Mouse (Mus musculus): ENCODE measurements around the gene 4931428L18Rik.
A peak's percentile ranks its signal among the peaks of the same experiment; 100 is the strongest.

The 4931428L18Rik gene

DNA sequence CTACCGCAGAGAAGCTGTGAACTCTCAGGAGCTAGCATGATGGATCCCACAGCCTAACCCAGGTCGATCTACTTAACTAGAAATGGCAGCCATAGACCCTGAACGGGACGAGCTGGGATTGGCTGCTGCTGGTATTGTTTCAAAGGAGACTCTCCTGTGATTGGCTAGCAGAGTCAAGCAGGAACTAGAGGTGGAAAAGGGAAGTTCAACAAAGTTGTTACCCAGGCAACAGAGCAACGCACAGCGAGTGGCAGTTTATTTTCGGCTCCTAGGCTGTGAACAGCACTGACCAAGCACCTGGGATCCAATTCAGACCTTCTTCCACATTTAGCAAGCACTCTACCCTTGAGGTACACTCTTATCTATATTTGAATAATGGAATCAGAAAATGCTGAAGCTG lies at the start of gene 4931428L18Rik, which contains the start of gene Pih1d3:
Gene 4931428L18Rik, minus strand, starts transcription at position 121 of the 400 bp plus-strand sequence.
Gene Pih1d3, plus strand, starts transcription at position 275 of the 400 bp plus-strand sequence.
- DNase-seq (ENCODE audit: low read depth) = no peak

DNA sequence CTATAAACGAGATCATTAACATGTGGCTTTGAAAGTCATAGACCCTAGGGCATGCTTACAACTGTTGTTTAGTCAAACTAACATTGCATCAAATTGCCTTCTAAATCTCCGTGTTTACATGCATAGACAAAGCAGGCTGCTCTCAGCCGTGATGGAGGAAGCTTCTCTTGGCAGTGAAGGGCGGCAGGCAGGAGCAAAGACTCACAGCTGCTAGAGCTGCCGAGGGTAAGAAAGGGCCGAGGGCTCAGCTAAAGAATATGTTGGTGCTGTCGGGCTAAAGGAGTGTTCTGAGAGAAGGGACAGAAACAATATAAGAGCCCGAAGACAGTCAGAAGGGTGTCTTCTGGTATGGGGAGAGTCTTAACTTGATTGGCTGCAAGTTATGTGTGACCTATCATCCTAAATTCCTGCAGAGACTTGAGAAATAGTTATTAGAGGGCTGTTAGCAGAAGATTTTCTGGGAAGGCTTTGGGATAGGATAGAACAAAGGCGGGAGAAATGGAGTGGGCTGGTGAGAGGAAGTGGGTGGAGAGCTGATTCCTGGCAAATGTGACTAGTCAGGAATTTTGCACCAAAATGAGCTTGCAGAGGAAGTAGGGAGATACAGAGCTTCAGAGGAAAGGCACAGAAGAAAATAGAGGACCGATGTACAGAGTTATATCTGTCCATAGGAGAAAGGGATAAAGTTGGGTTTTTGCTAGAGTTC lies 37.9 kb upstream of the 4931428L18Rik start:
- DNase-seq (ENCODE audit: low read depth) = no peak

DNA sequence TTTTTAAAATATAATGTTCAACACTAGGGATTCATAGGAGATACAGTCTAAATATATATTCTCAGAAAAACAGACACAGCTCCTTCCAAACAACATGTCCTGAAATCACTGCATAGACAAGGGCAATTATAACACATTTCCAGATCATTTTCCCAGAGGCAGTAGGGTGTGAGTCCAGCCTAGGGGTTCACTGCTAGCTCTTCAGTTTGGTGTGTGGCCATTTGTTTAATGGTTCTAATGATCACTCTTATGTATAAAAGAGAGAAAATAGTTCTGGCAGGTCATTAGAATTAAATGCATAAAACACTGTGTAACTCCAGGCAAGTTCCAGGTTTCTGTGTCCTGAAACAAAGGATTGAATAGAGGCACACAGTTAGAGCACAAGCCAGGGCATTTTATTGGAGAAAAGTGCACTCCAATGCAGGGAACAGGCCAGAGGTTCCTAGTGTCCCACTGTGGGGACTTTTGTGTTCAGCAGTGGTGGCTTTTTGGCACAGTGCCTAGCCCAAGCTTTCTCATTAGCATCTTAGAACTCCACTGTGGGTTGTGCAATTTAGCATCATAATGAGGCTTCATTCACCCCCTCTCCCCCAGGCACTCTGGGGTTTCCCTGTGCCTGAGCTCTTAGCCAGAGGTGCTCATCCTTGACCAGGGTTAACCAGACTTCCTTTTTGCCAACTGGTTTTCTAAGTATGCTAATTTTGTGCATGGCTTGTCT lies 11.0 kb upstream of the 4931428L18Rik start:
- DNase-seq (ENCODE audit: low read depth) = no peak

DNA sequence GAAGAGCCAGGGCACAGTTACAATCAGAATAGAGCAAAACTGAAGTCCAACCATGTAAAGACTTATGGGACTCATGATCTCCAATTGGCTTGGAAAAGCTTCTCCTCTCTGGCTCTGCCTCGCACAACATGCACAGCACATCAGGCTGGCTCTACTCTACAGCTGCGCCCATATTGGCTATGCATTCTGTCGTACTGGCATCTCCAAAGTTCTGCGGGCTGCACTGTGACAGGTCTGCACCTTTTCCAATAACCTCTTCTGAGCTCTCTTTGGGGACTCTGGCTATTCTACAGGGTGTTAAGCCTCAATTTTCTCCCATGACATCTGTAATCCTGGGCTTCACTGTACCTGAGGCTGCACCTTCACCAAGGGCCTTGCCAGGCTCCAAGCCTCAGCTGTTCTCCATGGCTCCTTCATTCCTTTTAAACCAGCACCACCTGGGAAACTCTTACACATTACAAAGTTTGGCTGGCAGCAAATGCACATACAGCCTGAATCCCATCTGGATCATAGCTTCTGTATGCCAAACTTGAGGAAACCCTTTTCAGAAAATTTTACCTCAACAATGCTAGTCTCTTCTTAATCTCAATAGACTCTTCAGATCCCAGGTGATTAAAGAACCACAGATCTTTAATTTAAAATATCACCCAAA lies 1.8 kb downstream of the 4931428L18Rik start:
- DNase-seq (ENCODE audit: low read depth) = no peak

DNA sequence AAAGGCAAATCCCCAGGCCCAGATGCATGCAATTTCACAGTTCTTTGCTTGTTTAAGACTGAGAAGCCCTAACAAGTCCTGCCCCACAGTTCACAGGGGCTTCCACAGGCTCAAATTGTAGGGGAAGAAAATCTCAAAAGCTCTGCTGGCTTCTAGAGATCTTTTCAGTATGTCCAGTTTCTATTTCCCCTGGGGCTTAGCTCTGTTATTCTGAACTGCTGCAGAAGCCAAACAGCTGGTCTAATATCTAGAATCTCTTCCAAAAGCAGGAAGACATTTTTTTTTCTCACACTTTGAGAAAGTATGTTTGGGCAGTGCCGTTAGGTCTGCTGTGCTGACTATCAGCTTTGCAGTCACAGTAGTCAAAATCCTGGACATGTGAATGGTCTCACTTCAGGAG lies 7.7 kb downstream of the 4931428L18Rik start:
- no peak for DNase-seq (ENCODE audit: low read depth)

DNA sequence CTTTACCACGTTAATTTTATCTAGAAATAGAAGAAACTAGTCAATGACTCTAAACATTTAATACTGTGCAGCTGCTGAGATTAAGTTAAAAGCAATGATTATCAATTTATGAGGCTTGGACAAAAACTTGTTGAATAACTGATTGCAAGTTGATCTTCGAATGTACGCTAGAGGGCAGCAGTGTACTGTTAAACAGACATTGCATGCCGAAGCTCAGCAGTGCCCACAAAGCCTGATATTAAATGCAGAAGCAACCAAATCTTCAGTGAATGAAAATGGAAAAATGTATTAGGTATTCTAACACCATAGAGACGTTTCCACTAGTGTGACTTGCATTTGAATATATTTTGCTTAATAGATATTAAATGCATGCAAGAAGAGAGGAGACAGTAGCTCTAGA lies 12.3 kb downstream of the 4931428L18Rik start:
- DNase-seq (ENCODE audit: low read depth) = peak; percentile 34

DNA sequence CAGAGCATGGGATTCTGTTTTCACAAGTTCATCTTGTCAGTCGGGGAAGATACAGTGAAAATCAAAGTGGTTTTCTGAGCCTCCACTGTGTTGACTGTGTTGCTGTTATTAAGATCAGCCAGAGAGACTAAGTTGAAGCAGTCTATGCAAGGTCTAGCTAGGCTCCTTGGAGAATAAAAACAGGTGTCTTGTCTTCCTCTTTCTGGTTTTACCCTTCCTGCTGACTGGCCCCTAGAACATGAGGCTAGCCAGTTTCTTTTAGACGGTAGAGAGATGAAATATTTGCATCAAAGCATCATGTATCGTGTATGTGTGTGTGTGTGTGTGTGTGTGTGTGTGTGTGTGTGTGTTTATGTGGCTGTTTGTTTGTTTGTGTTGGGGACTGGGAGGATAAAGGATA lies 16.7 kb downstream of the 4931428L18Rik start:
- no peak for DNase-seq (ENCODE audit: low read depth)

DNA sequence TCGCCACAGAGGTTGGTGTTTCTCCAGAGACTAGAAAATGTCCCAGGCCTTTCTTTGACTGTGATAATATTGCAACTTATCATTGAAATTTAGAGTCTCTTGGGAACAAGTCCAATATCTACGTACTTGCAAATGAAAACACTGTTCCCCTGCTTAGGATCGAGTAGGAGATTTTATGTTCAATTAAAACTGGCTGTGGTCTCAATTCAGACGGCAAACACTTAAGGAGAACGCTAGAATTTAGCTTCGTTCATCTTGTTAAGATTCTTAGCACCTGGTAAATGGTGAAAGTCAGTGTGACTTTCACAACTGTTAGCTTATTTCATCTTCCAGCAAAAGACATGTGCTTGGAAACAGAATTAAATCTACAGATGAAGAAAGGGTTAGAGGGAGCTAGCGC lies 17.1 kb downstream of the 4931428L18Rik start:
- no peak for DNase-seq (ENCODE audit: low read depth)

DNA sequence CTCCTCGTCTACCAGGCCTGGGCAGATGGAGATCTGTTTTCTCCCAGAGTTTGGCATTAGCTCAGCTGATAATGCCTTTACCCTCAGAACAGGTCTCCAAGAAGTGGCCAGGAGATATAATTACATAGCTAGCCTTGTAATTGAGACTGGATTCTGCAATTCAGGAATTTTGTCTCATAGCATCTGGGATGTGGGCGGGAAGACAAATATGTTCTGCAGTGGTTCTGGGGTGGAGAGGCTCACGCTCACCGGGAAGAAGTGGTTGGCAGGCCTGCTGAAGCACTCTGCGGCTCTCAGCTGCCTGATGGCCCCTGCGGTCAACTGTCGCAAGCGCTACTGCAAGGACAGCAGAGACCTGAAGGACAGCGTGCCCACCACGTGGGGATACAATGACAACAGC lies 18.7 kb downstream of the 4931428L18Rik start:
- DNase-seq (ENCODE audit: low read depth) = no peak

DNA sequence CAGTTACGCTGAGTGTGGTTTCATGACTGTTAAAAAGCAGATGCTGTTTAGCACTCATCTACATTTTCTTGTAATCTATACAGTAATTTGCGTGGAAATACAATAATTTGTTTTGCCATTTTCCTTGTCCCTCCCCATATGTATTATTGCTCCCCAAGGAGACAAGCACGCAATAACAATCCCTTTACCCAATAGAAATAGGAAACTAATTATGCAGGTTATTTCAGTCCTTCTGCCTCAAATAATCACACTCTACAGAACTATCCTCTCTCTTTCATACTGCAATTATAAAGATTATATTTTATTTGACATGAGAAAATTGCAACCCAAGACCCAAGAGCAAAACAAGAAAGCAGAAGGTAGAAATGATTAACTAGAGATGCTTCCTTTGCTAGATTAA lies 25.5 kb downstream of the 4931428L18Rik start:
- DNase-seq (ENCODE audit: low read depth) = no peak

DNA sequence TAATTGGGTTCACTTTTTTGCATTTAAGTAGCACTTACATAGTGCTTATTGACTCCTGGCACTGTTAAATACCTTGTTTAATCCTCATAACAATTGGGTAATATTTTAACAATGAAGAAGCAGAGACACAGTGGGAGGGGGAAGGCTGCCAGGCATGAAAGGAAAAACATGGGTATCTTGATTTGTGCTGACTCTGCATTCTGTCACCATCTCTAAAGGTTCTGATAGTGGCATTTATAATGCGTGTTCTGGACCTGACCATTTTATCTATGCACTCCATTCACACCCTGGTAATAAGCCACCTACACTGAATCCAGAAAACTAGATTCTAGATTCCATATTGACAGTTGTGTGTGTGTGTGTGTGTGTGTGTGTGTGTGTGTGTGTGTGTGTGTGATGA lies 26.9 kb downstream of the 4931428L18Rik start:
- DNase-seq (ENCODE audit: low read depth) = no peak

DNA sequence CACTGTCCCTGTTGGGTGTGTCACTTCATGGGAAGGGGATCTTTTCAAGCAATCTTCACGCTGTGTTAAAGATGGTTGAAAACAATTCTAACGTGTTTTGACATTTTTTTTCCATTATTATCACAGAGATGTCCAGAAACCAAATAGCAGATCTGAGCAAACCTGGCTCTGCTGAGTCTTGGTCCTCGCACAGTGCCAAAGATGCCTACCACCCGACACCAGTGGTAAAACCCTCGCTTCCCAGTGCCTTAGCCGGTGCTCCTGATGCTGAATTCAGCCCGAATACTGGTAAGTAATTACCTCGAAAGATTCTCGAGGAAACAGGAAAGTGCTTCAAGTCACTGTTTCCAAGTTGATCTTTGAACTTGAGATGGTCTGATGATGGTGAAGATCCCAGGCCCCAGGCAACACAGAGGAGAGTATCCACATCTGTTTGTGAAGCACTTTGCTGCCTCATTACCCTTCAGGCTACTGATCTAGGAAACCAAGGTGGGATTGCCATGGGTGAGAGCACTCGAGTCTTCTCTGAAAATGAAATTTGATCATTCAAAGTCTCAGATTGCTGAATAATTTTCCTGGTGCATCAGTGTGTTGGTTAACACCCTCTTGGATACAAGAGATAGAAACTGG lies 32.1 kb downstream of the 4931428L18Rik start:
- no peak for DNase-seq (ENCODE audit: low read depth)

DNA sequence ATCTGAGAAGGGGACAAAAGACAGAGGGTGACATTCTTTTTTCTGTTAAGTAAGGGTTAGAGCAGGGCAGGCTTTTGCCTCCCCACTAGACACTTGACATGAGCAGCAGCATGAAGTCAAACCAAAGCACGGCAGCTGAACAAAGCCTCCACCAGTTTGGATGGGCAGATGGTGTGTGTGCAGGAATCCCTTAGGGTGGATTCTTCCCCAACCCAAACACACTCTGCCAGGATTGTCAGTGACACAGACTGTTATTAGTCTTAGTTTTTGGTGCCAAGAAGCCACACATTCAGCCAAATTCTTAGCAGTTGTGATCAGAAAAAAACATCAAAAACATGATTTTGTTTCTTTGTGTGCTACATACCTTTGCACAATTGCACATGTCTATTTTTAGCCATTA lies 44.2 kb downstream of the 4931428L18Rik start:
- DNase-seq (ENCODE audit: low read depth) = no peak

DNA sequence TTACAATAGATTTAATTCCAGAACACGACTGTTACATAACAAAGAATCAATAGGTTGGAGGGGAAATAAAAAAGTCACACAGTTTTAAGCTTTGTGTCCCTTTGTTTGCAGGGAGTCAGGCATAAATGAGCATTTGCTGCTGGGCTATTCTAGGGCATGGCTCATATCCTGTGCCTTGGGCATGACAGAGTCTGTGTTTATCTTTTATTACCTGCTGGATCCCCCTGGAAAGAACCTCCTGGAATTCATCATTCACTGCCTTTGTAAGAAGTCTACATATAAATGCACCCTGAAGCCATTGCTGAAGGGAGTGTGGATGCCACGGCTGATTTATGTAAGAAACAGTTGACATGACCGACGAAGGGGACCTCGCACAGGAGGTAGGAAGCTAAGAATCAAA lies 46.4 kb downstream of the 4931428L18Rik start, which contains the start of gene Lgsn:
Gene Lgsn, plus strand, starts transcription at position 301 of the 400 bp plus-strand sequence.
- no peak for DNase-seq (ENCODE audit: low read depth)

DNA sequence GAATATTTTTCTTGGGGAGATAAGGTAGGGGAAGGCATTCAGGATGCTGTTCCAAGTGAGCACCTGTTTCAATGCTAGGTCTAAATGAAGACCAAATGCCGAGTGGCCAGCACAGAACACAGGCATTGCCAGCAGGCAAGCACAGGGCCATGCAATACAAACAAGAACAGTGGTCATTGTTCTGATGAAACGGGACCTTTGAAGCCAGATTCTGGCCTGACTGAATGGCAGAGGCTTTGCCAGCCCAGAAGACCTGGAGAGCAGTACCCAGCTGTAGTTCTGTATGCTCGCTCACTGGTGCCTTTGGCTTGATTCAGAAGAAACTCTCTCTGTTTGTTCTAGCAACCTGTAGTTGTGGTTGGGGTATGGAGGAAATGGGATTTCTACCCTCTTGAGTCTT lies 47.1 kb downstream of the 4931428L18Rik start:
- DNase-seq (ENCODE audit: low read depth) = no peak

DNA sequence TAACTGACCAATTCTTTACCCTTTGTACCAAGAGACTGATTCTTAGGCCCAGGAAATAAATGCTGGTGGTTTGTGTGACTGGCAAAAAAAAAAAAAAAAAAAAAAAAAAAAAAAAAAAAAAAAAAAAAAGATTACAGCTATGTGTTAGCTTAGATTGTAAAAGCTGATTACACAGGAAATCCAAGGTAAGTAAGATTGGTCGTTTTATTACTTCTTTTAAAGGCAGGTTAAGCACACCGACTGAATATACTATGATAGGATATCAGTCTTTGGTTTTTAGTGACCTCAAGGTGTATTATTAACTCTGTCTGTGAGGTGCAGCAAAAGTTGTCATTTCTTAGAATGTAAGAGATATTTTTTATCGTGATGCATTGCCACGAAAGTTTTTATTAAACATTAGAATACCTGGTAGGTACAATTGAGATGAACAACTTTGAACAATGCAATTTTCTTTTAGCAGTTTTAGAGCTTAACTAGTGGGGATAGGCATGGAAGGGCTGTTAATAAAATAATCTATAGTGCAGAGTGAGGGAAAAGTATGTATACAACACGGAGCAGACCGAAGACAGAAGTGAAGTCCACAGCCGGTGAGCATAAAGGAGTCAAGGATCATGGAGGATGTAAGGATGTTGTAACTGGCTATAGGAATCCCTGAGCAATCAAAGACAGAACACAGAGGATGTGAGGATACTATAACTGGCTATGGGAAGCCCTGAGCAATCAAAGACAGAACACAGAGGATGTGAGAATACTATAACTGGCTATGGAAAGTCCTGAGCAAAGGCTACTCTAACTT lies 57.0 kb downstream of the 4931428L18Rik start:
- no peak for DNase-seq (ENCODE audit: low read depth)

DNA sequence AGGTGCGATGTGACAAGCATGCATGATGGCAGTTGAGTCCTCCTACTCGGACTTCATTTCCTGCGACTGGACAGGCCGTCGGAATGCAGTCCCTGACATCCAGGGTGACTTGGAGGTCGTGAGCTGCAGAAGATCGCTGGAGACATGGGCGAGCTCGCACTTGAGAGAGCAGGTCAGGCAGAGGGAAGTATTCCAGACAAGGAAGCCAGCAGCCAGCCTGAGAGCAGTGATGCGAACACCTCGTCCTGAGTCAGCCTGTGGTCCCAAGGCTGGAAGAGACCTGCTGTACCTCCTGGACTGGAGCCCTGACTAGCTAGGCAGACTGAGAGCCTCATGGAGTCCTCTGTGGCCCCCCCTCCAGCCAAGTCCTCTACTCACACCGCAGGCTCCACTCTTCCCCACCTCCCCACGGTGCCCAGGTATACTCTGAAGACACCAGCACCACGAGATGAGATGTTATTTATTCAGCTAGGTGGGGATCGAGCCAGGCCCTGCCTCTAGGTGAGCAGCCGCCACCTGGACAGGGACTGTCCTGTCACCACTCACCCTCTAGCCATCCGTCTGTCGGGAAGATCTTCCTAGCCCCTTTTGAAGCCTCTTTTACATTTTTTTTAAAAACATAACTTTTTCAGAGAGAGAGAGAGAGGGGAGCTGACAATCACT lies 57.8 kb downstream of the 4931428L18Rik start:
- no peak for DNase-seq (ENCODE audit: low read depth)

DNA sequence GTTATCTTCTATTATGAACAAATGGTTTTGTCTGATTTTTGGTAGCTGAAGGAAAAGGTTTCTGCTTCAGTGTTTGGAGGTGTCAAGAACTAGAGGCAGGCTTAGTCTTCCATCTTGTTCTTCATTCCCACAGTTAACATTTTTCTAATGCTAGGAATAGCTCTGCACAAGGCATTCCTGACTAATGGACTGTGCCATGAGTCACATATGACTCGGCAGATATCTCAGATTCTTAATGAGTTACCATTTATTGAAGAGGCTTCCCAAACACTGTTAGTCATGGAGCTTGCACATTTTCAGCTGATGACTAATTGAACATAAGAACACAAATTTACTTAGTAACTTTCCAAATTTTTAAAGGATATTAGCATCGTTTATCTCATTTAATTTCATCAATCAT lies 65.6 kb downstream of the 4931428L18Rik start:
- DNase-seq (ENCODE audit: low read depth) = no peak

DNA sequence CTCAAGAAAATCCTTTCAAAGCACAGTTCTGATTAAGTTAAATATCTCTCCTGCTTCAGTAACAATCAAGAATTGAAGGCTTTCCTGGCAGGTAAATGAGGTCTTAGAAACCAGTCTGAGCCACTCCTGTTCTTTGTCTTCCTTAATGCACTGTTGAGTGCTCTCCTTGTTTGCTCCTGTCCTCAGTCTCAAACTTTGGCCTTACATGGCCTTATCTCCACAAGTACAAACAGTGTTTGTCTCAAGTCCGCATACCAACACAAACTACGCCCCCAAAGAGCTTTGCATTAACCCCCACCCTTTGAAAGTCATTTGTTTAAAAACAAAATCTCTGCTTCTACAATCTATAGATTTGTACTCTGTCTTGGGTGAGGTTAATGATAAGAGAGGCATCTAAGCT lies 66.3 kb downstream of the 4931428L18Rik start:
- no peak for DNase-seq (ENCODE audit: low read depth)

DNA sequence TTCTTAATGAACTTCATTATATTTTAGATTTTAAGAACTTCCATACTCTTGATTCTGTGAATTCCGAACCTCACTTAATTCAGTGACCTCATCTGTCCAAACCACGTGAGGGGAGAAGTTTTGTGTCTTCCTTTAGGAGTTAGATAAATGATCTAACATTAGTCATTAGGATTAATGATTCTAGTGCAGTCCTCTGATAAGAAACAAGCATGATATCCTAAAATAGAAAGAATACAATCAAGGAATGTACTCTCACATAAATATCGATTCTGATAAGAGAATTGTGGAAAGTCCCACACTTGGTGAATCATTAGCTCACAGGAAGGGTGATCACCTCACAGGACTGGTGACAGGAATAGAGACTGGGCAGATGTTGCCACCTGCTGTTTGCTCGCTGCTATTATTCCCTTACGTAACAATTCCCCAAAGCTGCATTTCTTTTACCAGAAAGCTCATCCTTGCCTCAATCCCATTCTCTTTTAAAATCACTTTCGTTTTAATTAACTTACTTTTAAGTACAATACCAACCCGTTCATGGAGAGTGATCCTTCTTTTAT lies 68.6 kb downstream of the 4931428L18Rik start:
- peak; percentile 53 for DNase-seq (ENCODE audit: low read depth)
